Mouse (Mus musculus) cerebellum, postnatal 14 days (tissue): Measurements from ENCODE around the gene Dync2li1.

Experiments
- DNase-seq, 2 experiments: peaks; one replicate each; pipeline ENCODE4 v3.0.0; 2021; ENCODE audit warnings: mixed read lengths in 2 of 2

Dync2li1 gene

GRCm38 (mm10) chr17:84650302-84651017 is 24.2 kb downstream of the Dync2li1 start:
- no peak for DNase-seq

- DNase-seq, result no peak
Observed at GRCm38 (mm10) chr17:84653544-84653943, 27.2 kb downstream of the Dync2li1 start.

- no peak for DNase-seq
Observed at GRCm38 (mm10) chr17:84656205-84656604, 29.9 kb downstream of the Dync2li1 start.

- no peak for DNase-seq
Observed at GRCm38 (mm10) chr17:84656653-84657421, 30.5 kb downstream of the Dync2li1 start.

GRCm38 (mm10) chr17:84657422-84657732 is 31.1 kb downstream of the Dync2li1 start:
- no peak for DNase-seq

GRCm38 (mm10) chr17:84657782-84658181 is 31.5 kb downstream of the Dync2li1 start:
- DNase-seq, result no peak

- DNase-seq, result no peak
Observed at GRCm38 (mm10) chr17:84658195-84658594, 31.9 kb downstream of the Dync2li1 start.

GRCm38 (mm10) chr17:84658951-84659350 is 32.7 kb downstream of the Dync2li1 start:
- DNase-seq, result no peak

GRCm38 (mm10) chr17:84665053-84665452 is 38.8 kb downstream of the Dync2li1 start:
- no peak for DNase-seq

- DNase-seq, result no peak
Observed at GRCm38 (mm10) chr17:84665691-84666090, 39.4 kb downstream of the Dync2li1 start.

- no peak for DNase-seq
Observed at GRCm38 (mm10) chr17:84667848-84668247, 41.6 kb downstream of the Dync2li1 start.

- DNase-seq, result no peak
Observed at GRCm38 (mm10) chr17:84672376-84673369, 46.4 kb downstream of the Dync2li1 start.

GRCm38 (mm10) chr17:84674048-84674447 is 47.8 kb downstream of the Dync2li1 start:
- DNase-seq, result no peak

GRCm38 (mm10) chr17:84675204-84675603 is 48.9 kb downstream of the Dync2li1 start:
- no peak for DNase-seq

- peak; percentile 17 to 25 for DNase-seq
Observed at GRCm38 (mm10) chr17:84675951-84676366, 49.7 kb downstream of the Dync2li1 start, which contains the start of gene Abcg8. Gene Abcg8 (plus strand): TSS chr17:84676302.

GRCm38 (mm10) chr17:84677595-84677994 is 51.3 kb downstream of the Dync2li1 start:
- no peak for DNase-seq

GRCm38 (mm10) chr17:84681670-84682069 is 55.4 kb downstream of the Dync2li1 start:
- DNase-seq, result no peak

GRCm38 (mm10) chr17:84682734-84683717 is 56.7 kb downstream of the Dync2li1 start, which contains the start of gene Abcg5:
Gene Abcg5 (minus strand): TSS chr17:84683011.
- DNase-seq, result no peak

- no peak for DNase-seq
Observed at GRCm38 (mm10) chr17:84684284-84684683, 58.0 kb downstream of the Dync2li1 start.

GRCm38 (mm10) chr17:84685286-84685685 is 59.0 kb downstream of the Dync2li1 start:
- DNase-seq, result no peak

- DNase-seq, result no peak
Observed at GRCm38 (mm10) chr17:84687994-84688393, 61.7 kb downstream of the Dync2li1 start.

- no peak for DNase-seq
Observed at GRCm38 (mm10) chr17:84688834-84689233, 62.5 kb downstream of the Dync2li1 start.
